Mouse (Mus musculus): ENCODE data around the gene Zfp316.

The Zfp316 gene

DNA sequence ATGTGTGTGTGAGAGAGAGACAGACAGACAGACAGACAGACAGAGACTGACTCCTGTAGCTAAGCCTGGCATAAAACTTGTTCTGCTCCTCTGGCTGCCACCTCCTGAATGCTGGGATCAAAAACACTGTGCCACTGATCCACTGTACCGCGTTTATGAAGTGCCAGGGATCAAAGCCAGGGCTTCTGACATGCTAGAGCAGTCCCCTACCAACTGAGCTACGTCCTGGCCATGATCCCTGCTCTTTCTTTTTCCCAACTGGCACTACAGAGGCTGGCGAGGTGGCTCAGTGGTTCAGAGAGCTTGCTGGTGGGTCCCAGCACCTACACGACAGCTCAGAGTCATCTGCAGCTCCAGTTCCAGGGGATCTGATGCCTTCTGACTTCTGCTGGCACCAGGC, 5.9 kb upstream of the Zfp316 start:
- DNase-seq, result no peak

DNA sequence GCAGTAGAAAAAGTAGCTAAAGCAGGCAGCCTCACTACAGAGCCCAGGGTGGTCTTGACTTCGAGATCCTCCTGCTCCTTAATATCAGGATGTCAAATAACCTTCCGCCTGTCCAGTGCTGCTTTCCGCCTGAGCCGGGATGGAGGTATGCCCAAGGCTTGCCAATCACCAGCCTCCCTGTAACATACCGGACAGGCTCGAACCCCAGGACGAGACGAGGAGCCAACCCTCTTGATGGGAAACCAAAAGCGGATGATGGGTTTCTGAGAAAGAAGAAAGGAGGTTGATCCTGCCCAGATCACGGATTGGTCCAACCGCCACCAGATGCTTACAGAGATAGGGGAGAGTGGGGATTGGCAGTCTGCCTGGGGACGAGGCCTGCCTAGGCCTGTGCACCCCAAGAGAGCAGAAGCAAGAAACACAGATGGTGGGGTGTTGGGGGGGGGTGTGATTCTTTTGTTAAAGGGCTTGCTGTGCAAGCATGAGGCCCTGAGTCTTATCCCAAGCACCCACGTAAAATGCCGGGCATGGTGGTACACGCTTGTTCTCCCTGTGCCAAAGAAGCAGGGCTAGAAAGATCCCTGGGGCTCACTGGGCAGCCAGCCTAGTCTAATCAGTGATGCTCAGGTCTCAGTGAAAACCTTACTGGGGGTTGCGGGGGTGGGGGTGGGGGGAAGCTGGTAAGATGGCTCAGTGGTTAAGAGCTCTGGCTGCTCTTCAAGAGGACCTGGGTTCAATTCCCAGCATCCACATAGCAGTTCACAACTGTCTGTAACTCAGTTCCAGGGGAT, 2.9 kb upstream of the Zfp316 start:
- no peak for DNase-seq

DNA sequence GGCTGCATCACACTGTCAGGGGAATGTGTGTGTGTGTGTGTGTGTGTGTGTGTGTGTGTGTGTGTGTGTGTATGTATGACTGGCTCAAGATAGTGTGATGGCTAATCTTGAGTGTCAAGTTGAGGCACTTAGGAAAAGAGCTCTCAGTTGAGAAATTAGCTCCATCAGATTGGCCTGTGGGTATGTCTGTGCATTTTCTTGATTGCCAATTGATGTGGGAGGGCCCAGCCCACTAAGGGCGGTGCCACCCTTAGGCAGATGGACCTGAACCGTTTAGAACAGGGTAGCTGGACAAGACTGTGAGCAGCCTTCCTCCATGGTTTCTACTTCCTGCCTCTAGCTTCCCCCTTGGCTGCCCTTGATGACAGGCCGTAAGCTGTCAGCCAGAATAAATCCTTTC, 2.3 kb upstream of the Zfp316 start:
- no peak for DNase-seq

DNA sequence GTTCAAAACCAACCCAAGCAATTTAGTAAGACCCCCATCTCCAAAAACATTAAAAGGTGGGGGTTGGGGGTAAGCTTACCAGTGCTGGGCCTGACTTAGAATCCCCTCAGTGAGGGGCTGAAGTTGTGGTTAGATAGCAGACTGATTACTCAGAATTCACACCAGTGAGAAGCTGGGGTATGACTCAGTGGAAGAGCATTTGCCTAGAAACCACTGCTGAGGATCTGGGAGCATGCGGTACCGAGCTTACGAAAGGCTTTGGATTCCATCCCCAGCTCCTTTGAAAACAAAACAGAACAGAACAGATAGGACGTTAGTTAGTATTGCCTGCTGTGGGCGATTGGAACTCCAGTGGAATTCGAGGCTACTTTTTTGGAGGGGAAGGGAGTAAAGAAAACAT, 1.8 kb upstream of the Zfp316 start:
- DNase-seq, result no peak

DNA sequence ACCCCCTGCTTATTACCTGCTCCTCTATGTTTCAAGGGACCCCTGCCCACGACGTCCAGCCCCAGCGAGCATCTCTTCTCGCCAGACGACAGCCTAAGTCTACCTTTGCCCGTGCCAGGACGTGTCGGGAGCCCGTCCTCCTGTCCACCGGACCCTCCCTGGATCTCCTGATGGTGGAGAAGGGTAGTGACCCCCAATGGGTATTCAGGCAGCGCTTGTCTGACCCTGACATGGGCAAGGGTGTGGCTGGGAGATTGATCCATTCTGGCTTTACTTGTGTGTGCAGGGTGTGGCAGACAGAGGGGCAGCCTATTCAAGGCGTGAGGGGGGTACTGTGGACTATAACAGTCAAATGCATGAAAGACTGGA, 313 bp upstream of the Zfp316 start:
- no peak for DNase-seq

DNA sequence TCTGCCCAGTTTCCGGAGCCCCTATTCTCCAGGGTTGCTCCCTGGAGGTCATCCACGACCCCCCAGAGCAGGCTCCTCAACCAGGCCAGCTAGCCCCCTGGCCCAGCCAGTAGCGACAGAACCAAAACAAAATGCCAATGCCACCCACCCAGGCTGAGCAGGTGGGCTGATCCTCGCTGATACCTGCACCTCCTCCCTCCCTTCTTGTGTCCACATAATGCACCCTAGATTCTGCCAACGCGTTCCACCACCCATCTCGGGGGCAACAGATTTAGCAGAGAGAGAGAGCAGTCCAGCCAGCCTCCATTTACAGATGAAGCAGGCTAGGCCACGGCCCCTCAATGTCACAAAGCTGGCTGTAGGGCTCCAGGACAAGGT, 848 bp downstream of the Zfp316 start:
- DNase-seq, result no peak

DNA sequence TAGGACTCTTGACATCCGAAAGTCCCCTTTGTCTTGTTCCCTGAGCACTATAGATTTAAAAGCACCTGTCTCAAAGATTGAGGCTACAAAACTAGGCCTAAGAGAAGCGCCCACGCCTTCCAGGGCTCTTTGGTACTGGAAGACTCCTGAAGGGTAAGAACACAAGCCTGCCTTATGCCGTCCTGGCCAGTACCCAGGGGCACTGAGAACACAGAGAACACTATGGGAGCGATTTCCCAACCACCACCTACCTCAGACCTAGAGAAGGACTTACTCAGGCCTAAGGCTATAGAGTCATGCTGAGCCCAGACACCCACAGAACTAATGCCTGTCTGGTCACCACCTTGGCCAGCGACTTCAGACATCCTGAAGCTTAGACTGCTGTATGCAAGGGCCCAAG, 3.0 kb downstream of the Zfp316 start:
- no peak for DNase-seq

DNA sequence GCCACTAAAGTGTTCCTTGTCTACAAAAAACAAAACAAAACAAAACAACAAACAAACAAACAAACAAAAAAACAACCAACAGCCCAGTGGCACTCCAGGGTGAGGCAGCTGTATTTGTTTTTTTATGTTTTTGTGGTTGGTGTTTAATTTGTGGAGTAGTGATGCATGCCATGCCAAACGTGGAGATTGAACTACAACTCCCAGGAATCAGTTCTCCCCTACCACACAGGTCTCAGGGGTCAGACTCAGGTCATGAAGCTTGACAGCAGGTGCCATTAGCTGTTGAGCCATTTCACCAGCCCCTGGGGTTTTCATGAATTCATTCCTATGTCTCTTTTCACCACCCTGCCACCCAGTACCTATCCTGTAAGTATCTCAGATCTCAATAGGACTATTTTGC, 4.4 kb downstream of the Zfp316 start:
- no peak for DNase-seq

DNA sequence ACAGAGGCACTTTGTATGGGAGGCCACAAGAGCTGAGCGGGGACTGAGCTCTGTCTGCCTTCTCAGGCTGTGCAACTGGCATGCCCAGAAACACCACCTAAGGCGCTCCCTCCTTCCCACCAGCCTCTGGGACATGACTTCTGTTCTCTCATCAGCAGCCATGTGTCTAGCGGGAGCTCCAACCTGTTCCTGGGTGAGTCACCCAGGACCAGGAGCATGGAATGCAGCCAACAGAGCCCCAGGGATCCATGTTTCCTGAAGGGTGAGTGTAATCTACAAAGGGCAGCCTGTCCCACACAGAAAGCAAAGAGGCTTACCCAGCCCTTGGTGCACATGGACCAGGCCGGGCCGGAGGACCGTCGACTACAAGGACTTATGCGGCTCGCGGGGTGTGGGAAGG, 5.1 kb downstream of the Zfp316 start:
- DNase-seq, result no peak

DNA sequence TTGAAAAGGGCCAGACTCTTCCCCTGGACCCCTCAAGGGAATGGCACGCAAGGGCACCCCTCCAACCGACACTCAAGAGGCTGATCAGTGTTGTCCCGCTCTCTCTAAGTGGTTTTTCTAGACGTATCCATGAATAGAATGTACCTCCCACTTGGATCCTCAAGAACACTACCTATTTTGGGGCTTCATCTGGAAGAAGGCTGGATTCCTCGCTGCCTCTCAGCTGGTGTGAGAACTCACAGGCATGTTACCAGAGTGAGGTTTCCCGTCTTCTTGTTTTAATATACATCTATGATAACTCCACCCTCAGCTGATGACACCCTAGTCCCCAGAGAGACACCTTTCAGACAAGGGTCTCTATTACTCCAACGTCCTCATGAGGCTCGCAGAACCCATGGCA, 8.2 kb downstream of the Zfp316 start:
- DNase-seq, result no peak

DNA sequence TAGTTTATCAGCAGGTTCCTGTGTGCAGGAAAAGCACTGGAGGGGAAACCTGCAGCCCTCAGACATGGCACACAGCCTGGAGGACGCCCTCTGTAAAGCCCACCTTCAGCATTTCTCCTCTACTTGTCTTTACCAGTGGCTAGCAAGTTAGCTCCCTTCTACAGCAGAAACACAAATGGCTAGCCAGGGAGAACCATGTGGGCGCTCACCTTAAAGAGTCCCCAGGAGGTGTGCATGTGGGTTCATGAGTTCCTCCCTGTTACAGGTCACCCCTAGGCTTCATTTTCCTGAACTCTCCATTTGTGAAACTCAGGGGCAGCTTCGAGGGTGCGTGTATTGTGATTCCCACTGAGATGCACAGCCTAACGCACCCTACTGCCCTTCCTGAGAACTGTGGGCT, 14.0 kb downstream of the Zfp316 start:
- DNase-seq, result no peak

DNA sequence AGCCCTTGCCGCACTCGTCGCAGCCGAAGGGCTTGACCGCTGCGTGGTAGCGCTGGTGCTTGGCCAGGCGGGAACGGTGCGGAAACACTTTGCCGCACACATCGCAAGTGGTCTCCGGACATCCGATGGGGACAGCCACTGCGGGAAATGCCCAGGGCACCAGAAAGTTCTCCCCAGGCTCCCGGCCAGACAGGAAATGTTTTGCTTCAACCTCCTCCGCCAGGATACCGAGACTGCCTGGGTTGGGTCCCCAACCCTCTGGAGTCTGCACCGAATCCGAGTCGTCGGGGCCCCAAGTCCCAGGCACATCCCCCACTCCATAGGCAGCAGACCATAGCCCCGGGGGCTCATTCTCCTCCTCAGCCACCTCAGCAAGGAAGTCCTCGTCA, 14.7 kb downstream of the Zfp316 start:
- no peak for DNase-seq

DNA sequence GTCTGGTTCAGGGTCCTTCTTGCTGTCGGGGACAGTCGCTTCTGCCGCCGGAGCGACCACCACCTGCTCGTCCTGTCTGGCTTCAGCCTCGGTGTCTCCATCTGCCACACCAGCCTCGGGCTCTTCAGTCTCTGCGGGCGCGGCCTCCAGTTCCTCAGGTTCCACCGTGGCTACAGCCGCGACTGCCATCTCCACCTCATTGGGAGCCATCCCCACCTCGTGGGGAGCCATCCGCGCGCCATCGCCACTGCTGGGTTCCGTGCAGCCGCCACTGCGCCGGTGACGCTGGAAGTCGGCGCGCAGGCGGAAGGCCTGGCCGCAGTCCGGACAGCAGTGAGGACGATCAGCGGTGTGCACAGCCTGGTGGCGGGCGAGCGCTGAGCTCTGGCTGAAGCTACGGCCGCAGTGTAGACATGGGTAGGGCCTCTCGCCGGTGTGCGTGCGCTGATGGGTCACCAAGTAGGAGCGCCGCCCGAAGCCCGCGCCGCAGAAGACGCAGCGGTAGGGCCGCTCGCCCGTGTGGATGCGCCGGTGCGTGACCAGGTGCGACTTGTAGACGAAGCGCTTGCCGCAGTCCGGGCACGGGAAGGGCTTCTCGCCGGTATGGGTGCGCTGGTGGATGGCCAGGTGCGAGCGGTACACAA, 15.2 kb downstream of the Zfp316 start:
- no peak for DNase-seq

DNA sequence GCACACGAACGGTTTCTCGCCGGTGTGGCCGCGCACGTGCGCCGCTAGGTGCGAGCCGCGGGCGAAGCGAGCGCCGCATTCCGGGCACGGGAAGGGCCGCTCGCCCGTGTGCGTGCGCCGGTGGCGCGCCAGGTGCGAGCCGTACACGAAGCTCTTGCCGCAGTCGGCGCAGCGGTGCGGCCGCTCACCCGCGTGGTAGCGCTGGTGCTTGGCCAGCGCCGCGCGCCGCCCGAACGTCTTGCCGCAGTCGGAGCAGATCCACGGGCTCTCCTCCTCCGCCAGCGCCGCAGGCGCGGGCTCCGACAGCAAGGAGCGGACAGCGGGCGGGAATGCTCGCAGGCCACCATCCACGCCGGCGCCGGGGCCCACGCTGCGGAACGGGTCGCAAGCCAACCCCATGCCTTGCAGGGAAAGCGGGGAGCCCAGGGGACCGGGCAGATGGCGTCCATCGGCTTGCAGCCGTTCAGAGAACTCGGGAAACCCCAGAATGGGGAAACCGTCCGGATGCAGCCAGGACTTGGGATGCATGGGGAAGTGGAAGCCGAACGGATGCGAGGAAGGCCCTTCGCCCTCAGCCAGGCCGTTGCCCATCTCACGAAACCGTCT, 15.8 kb downstream of the Zfp316 start:
- DNase-seq, result no peak

DNA sequence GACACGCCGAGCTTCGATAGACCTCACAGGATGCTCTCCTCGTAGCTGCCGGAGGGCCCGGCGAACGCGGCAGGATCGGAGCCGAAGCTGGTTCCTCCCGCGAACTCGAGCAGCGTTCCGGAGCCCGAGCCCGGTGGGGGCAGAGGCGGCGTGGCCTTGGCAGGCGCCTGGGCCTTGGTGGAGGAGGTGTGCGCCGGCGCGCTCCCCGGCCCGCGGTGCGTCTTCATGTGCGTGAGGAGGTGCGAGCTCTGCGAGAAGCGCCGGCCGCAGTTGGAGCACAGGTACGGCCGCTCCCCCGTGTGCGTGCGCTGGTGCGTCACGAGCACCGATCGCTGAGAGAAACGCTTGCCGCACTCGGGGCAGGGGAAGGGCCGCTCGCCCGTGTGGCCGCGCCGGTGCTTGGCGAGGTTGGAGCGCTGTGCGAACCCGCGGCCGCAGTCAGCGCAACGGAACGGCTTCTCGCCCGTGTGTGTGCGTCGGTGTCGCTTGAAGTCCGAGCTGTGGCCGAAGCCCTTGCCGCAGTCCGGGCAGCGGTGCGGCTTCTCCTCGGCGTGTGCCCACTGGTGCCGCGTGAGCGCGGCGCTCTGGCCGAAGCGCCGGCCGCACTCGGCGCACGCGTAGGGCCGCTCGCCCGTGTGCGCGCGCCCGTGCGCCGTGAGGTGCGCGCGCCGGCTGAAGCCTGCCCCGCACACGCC, 16.5 kb downstream of the Zfp316 start:
- no peak for DNase-seq

DNA sequence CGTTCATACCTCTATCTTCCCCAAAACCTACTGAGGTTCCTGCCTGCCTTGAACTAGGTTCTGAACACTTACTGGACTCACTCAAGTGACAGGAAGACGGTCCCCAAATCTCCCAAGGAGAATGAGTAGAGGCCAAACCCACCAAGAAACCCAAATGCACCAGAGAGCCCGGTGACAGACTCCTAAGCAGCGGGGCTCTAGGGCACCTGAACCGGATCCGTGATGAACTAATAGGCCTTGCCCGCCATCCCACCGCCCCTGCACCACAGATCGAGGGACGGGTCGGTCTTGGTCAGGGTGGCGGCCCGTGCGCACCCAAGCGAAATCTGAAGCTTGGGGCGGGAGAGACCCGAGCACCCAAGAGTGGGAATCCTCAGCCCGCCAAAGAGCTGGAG, 17.0 kb downstream of the Zfp316 start:
- DNase-seq, result no peak

DNA sequence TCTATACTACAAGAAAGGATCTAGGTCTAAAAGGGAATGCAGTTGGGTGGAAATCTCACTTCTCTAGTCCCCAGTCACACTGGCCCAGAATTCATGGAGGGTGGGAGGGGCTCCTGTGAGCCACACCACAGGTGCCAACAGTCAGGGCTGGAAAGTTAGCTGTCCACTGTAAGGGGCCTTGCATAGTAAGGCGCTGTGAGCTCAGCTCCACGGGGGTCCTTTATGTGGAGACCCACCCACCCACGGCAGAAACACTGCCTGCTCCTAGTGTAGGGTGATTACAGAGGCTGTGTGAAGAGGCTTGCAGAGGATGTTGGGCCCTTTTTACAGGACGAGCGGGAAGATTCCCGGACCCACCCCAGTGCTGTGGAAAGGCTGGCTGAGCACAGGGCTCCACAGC, 17.8 kb downstream of the Zfp316 start:
- DNase-seq, result no peak

DNA sequence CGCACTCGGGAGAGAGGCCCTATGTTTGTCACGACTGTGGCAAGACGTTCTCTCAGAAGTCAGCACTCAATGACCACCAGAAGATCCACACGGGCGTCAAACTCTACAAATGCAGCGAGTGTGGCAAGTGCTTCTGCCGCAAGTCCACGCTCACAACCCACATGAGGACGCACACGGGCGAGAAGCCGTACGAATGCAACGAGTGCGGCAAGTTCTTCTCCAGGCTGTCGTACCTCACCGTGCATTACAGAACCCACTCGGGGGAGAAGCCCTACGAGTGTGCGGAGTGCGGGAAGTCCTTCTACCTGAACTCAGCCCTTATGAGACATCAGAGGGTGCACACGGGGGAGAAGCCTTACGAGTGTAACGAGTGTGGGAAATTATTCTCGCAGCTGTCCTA, 24.9 kb downstream of the Zfp316 start:
- no peak for DNase-seq

DNA sequence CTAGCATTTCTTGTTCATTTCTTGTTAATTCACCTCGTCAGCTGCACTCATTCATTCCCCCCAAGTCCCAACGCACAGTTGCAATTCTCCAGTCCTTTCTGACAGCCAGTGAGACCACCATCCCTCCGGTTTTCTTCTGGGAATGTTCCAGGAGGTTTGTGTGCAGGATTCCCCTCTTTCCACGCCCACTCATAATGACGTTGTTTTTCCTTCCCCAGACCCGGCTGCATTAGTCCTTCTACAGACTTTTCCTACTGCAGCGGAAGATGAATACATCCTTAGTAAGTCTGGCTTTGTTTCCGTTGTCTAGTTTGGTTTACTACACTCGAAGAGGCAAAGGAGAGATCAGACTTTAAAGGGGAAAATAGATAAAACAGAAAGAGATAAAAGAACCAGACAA, 33.8 kb downstream of the Zfp316 start:
- DNase-seq, result no peak

DNA sequence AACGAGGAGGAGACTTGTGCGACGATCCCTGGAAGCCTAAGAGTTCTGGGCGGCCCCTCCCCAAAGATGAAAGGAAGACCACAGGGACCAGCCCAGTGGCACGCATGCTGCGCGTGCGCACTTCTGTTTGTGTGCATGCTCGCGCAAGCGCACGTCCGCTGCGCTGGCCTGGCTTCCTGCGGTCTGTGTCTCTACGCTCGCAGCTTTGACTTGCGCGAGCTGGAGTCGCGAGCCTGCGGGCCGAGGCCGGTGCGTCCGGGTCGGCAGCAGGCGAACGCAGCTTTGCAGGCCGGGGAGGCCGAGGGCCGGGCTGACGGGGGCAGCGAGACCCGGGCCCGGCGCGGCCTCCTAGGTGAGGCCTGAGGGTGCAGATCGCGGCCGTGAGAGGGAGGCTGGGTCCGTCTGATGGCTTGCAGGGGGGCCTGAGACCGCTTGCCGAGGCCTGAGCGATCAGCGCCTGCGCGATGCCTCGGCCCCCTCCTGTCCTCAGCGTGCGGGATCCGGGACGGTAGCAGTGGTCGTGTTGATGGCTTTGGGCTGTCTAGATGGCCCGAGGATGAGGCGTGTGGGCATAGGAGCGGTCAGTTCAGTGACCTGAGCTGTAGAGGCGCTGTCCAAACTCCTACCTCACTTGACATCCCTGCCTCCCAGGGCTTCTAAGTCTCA, 34.7 kb downstream of the Zfp316 start, which contains the start of gene Zfp12:
Gene Zfp12 (plus strand): TSS at position 136 of the 666 bp plus-strand sequence.
- DNase-seq, result peak; percentile 85 to 86

DNA sequence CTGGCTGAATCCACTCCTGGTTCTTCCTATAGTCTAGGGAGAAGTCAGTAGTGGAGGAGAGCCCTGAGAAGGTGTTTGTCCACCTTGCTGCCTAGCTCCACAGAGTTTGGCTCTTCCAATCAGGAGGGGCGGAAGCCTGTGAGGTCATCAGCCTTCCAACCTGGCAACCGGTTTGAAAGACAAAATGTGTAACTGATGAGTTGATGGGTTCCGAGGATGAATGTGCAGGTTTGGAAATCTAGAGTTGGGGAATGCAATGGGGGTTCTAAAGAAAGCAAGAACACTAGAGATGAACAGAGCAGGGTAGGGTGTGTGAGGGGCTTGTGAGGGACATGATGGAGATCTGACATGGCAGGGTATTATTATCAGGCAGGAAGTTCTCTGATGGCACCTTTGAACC, 43.0 kb downstream of the Zfp316 start, which contains the start of gene Spdye4a:
Gene Spdye4a (minus strand): TSS at position 101 of the 400 bp plus-strand sequence.
- no peak for DNase-seq

DNA sequence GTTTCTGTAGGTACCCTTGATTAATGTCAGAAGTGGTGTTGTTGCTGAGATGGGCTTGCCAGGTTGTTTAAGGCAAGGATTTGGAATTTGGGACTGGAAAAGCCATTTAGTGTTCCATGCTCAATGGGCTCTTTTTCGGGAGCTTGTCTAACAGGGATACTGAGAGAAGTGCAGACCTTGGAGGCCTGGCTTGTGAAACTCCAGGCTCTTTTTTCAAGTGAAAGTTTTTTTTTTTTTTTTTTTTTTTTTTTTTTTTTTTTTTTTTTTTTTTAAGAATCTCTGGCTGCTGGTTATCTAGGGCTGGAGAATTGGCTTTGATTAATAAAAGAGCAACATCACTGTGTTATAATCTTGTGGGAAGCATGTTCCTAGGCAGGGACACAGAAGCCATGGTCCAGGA, 47.5 kb downstream of the Zfp316 start:
- DNase-seq, result no peak

DNA sequence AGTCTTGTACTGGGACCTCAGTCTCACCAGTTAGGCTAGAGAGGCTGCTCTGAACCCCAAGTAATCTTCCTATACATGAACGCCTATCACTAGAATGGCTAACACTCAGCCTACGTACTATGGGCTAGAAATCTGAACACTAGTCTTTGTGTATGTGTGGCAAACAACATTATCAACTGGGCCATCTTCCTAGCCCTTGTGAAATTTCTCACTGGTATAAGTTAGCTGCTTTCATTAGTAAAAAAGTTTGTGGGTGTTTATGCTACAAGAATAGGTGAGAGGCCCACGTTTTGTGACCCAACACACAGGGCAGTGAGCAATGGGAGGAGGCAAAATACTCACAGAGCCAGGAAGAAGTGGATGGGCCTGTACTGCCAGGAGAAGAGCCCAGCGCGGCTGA, 48.8 kb downstream of the Zfp316 start:
- DNase-seq, result no peak

Data from spleen, adult 18-20 months (tissue).